Mouse (Mus musculus) cortical plate, adult 2 months (tissue): ENCODE results near the gene Zfp653. TPM values are rescaled to one million over a fixed set of nuclear protein-coding genes. Genes with fewer than 3 reads are reported as not detected.
A peak's percentile ranks its signal among the peaks of the same experiment; 100 is the strongest.
"Not testable (repeated sequence)": the region's sequence is repeated elsewhere in the genome, so short reads cannot be mapped to it uniquely, and the experiment has no call there.

Source experiments
- H3K27ac ChIP-seq: fragments of 200-500 bp; 2 replicates; pipeline ENCODE4 v1.5.1; 2012; ENCODE audit warnings: low read length, control low read depth, inconsistent platforms; ENCODE audit not compliant: insufficient read depth
- H3K4me1 ChIP-seq: fragments of 200-500 bp; 2 replicates; pipeline ENCODE4 v1.6.1; 2011; ENCODE audit warnings: low read length; ENCODE audit not compliant: control insufficient read depth, insufficient read depth
- H3K4me3 ChIP-seq: fragments of 200-500 bp; 2 replicates; pipeline ENCODE4 v1.5.1; 2011; ENCODE audit warnings: mild to moderate bottlenecking, low read length, control low read depth; ENCODE audit not compliant: insufficient read depth
- CTCF ChIP-seq: fragments of 200-500 bp; IDR thresholded peaks from 2 replicates; pipeline ENCODE4 v1.5.1; 2011; ENCODE audit warnings: mild to moderate bottlenecking, control low read depth, low read length; ENCODE audit not compliant: insufficient read depth; ENCODE audit errors: extremely low read depth
- POLR2A ChIP-seq: fragments of 200-500 bp; IDR thresholded peaks from 2 replicates; pipeline ENCODE4 v1.6.1; 2011; ENCODE audit warnings: mild to moderate bottlenecking, low read length, control low read depth; ENCODE audit not compliant: insufficient read depth; ENCODE audit errors: extremely low read depth
- polyA plus RNA-seq: library from polyadenylated mRNA; depleted of rRNA; stranded (reverse); fragments of >200 nt; gene quantifications from 2 replicates; pipeline ENCODE4 v1.2.3, GENCODE M21; 2012

Gene Zfp653
- polyA plus RNA-seq, 1 experiment = 34.6 TPM

DNA sequence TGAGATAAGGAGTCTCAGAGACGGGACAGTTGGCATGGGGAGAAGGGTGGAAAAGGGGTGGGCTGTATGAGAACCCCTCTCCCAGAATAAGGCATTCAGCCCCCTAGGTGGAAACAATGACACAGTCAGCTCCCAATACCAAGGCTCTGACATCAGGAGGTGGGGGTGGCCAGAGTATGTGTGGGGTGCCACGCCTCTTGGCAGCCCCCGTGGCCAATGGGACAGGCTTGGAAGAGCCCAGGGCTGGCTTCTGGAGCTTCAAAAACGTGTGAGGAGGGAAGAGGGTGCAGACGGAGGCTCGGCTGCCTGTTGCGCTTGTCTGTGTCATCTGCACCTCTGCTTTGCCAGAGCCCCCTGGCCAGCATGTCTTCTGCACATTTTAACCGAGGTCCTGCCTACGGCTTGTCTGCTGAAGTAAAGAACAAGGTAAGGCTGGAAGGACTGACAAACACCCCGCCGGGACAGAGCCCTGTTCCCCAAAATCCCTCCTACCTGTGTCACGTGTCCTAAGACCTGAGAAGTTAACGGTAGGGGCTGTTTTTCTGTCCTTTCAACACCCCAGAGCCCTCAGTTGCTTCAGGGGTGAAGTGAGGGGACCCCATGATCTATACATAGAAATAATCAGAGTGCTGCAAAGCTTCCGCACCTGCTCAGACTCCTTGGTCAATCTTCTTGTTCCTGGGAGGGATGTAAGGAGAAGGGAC, 28.0 kb upstream of the Zfp653 start, which contains the start of gene Cnn1:
TSS of gene Cnn1 (plus strand) at position 224 of the 704 bp plus-strand sequence.
- Histone ChIP-seq H3K4me3 (no peak within 1 kb of the TSS), H3K27ac (no peak within 1 kb of the TSS), H3K4me1 (no peaks in the 10 kb centered on the region; the same call in 1 of the 2 replicates)
- TF ChIP-seq POLR2A = no peak
- TF ChIP-seq CTCF = no peak

GRCm38 (mm10) chr9:22095854-22096307, 24.7 kb upstream of the Zfp653 start:
- Histone ChIP-seq H3K4me3 (no peak overlapping the region), H3K4me1 (no peaks in the 10 kb centered on the region; the same call in 1 of the 2 replicates), H3K27ac (no peak overlapping the region)
- no peak for TF ChIP-seq POLR2A
- TF ChIP-seq CTCF = peak; percentile 48

DNA sequence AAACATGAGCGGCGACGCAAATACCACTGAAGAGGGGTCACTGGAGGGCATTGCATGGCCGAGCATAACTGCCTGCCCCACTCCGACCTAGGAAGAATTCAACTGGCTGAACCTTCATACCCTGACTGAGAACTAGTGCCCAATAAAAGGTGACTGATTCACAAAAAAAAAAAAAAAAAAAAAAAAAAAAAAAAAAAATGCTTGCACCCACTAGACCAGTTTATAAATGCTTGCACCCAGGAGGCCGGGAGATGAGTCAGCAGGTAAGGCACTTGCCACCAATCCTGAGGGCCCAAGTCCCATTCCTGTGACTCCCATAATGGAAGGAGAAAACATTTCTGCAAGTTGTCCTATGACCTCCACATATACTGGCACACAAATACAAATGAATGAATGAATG, 21.6 kb upstream of the Zfp653 start:
- H3K4me1 ChIP-seq = no peaks in the 10 kb centered on the region; the same call in 1 of the 2 replicates
- H3K27ac ChIP-seq = no peak overlapping the region
- no peak for TF ChIP-seq CTCF
- no peak overlapping the region for H3K4me3 ChIP-seq

DNA sequence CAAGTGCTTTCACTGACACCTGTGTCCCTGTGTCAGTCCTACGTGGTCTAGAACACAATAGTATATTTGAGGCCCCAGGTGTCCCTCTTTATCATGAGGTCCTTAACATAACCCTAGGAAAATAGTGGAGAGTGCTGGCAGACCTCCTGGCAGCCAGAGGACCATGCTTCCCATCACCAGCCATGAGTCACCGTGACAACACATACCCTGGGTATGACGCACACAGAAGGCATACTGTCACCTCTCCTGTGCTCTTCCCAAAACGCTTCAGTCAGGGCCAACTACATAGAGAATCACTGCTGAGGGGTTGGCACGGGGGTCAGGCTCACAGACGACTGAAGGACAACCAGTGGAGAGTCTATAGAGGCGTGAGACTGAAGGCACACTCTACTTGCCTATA, 18.8 kb upstream of the Zfp653 start:
- Histone ChIP-seq H3K4me1 (no peaks in the 10 kb centered on the region), H3K4me3 (no peak overlapping the region), H3K27ac (no peak overlapping the region)
- TF ChIP-seq POLR2A = no peak
- no peak for TF ChIP-seq CTCF

- Histone ChIP-seq H3K4me3 (no peak overlapping the region), H3K4me1 (no peaks in the 10 kb centered on the region), H3K27ac (no peak overlapping the region)
- no peak for TF ChIP-seq CTCF
- TF ChIP-seq POLR2A = no peak
These were observed 18.1 kb upstream of the Zfp653 start for GRCm38 (mm10) chr9:22089281-22089680.

- no peak overlapping the region for H3K27ac ChIP-seq
- H3K4me3 ChIP-seq = no peak overlapping the region
- TF ChIP-seq POLR2A (no peak), CTCF (no peak)
- no peaks in the 10 kb centered on the region for H3K4me1 ChIP-seq
These were observed 15.9 kb upstream of the Zfp653 start for GRCm38 (mm10) chr9:22087034-22087618.

DNA sequence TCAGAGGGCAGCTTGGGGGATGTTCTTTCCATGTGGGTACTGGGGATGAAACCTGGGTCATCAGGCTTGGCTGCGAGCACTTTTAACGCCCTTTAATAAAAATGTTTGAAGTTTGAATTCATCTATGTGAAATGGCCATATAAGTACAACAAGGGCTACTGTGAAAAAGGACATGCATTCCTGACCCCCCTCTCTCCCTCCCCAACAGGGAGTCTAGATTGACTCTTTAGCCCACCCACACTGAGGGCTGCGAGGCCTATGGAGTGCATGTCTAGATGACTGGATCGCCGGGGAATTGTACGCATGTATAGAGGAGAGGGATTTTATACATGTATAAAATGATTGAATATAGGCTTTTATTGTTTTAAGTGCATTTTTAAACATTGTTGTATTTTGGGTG, 14.8 kb upstream of the Zfp653 start:
- Histone ChIP-seq H3K4me3 (peak overlapping the region; percentile 81), H3K4me1 (no peaks in the 10 kb centered on the region), H3K27ac (no peak overlapping the region)
- TF ChIP-seq CTCF (no peak), POLR2A (no peak)

GRCm38 (mm10) chr9:22085022-22085834, 14.1 kb upstream of the Zfp653 start, which contains the start of gene Ecsit:
Ecsit (minus strand) TSS chr9:22085438.
- peak within 1 kb of the TSS; percentile 63 for H3K27ac ChIP-seq
- H3K4me1 ChIP-seq = no peaks in the 10 kb centered on the region
- peak; percentile 92 for TF ChIP-seq POLR2A
- TF ChIP-seq CTCF = no peak
- H3K4me3 ChIP-seq = peak within 1 kb of the TSS; percentile 81

DNA sequence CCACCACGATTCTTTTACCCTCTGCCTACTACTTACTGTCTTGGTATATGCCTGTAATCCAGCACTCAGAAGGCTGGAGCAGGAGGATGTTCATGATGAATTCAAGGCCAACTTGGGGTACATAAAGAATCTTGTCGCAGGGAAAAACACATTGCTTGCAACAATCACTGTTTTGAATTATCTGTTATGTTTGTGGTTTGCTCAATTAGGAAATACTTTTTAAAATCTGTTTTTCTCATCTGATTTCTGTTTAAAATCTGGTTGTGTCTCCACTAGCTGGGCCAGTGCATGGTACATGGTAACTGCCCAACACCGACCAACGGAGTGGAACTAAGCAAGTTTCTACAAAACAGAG, 13.5 kb upstream of the Zfp653 start:
- TF ChIP-seq CTCF (no peak), POLR2A (no peak)
- Histone ChIP-seq H3K27ac (no peak overlapping the region), H3K4me3 (peak overlapping the region; percentile 81), H3K4me1 (no peaks in the 10 kb centered on the region)

DNA sequence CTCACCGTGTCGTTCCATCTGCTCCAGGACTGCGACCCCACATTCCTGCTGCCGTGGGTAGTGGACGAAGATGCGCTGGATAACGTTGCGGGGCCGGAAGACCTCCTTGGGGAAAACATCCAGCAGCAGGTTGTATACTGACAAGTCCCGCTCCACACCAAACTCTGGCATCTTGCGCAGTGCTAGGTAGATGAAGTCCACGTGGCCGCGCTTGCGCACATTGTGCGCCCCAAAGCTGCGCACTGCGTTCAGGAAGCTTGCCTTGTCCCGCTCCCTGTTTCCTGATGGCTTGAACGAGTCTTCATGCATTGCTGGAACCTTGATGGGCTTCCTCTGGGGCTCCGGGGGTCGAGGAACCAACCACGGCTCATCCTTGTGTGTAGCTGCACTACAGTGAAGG, 5.0 kb upstream of the Zfp653 start:
- Histone ChIP-seq H3K4me3 (no peak overlapping the region), H3K27ac (no peak overlapping the region), H3K4me1 (no peaks in the 10 kb centered on the region)
- TF ChIP-seq CTCF (no peak), POLR2A (no peak)

DNA sequence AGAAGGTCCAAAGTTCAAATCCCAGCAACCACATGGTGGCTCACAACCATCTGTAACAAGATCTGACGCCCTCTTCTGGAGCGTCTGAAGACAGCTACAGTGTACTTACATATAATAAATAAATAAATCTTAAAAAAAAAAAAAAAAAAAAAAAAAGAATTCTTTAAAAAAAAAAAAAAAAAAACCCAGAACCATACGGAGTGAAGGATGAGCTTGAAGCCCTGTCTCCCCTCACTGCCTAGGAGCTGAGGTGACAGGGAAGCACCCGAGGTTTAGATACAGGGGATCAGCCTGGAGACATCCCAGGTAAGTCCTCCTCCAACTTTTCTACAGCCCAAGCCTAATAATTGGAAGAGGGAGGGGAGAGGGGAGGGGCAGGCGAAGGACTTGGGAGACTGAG, 4.6 kb upstream of the Zfp653 start:
- not testable (repeated sequence) for H3K4me1 ChIP-seq, H3K4me3 ChIP-seq, H3K27ac ChIP-seq
